Mouse (Mus musculus) monocyte, adult 5-6 weeks (primary cell): ENCODE results near the gene Pard3. TPM values are rescaled to one million over a fixed set of nuclear protein-coding genes. Genes with fewer than 3 reads are reported as not detected.

Source experiments
- ATAC-seq: fragments of 153-309, 156-312 bp; replicated peaks from 2 replicates; pipeline ENCODE4 v1.8.0; 2017; ENCODE audit warnings: mild to moderate bottlenecking; ENCODE audit not compliant: low TSS enrichment, insufficient number of reproducible peaks, severe bottlenecking, poor library complexity, low FRiP score
- total RNA-seq: library from RNA; stranded (forward); fragments of 200-1000, 200-491, 200-594 nt; gene quantifications from 3 replicates; pipeline ENCODE4 v1.2.3, GENCODE M21; 2017

The Pard3 gene
- total RNA-seq, 1 experiment from 2014 or later = not detected

- no peak for ATAC-seq
Measured at GRCm38 (mm10) chr8:127344421-127344820, 280.7 kb downstream of the Pard3 start.

GRCm38 (mm10) chr8:127345912-127346423, 282.3 kb downstream of the Pard3 start:
- no peak for ATAC-seq

DNA sequence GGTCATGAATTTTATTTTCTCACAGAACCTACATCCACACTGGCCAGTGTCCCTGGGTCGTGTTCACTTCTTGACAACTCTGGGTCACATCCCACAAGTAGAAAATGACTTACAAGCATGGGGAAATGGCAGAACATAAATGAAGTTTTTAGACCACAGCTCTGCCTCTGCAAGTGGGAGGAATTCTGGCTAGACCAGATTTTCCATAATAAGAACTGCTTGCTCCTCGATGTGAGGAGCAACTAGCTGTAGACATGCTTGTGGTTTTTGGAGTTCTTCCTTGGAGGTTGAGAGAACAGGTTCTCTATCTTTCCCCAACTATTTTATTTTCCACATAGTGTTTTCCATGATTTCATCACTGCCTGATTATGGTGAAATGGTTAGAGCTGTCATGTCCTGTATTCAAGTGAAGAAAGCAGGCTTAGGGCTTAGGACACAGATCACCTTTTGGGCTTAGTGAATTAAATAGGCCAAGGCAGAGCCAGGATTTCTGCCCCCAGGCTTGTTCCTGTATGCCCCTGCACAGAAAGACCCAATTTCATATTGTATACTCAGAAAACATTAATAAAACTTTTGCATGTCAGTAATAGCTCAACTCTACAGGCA, 284.3 kb downstream of the Pard3 start:
- ATAC-seq = no peak

DNA sequence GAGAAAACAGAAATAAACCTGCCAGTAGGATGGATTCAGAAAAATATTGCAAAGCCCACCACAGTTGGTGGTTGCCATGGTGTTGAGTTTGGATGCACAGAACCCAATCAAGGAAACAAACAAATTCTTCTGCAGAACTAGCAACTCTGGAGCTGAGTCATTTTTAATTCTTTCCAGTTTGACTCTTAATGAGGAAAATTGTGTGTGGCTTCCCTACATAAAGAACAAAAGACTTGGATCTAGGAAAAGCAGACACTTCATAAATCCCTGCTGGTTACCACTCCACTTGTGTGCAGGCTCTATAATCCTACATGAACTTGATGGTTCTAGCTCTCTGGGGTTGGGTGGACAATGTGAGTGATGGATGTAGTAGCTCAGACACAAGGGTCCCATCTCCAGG, 298.1 kb downstream of the Pard3 start:
- ATAC-seq = no peak

DNA sequence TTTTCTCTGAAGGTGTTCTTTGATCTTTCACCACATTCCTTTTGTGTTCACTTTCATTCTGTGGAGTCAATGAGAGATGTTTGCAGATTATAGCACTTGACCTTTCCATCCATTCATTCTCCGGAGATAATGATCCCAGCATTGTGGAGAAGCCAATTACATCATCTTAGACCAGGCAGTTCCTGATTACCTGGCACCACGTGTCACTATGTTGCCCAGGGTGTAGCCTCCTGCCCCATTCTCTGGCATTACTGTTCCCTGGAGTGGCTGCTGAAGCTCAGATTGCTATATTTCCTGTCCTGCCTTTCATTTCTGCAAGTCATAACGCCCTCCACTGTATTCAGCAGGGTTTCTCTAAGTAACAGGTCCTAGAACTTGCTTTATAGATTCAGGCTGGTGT, 304.7 kb downstream of the Pard3 start:
- ATAC-seq = no peak

DNA sequence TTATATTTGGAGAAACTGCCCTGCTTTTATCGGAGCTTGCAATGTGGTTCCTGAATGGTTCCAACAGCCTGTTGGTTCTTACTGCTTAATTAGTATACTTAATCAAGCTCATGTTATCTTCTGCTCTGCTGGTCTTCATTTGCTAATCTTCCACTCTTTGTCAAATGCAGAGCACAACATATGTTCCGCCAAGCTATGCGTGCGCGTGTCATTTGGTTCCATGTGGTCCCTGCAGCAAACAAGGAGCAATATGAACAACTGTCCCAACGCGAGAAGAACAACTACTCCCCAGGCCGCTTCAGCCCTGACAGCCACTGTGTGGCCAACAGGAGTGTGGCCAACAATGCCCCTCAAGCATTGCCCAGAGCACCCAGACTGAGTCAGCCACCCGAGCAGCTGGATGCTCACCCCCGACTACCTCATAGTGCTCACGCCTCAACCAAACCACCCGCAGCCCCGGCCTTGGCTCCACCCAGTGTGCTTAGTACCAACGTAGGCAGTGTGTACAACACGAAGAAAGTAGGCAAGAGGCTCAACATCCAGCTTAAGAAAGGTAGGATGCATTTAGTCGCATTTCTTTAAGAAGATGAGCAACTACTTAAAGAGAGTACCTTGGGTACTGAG, 307.7 kb downstream of the Pard3 start:
- no peak for ATAC-seq

GRCm38 (mm10) chr8:127377775-127378174, 314.1 kb downstream of the Pard3 start:
- no peak for ATAC-seq

DNA sequence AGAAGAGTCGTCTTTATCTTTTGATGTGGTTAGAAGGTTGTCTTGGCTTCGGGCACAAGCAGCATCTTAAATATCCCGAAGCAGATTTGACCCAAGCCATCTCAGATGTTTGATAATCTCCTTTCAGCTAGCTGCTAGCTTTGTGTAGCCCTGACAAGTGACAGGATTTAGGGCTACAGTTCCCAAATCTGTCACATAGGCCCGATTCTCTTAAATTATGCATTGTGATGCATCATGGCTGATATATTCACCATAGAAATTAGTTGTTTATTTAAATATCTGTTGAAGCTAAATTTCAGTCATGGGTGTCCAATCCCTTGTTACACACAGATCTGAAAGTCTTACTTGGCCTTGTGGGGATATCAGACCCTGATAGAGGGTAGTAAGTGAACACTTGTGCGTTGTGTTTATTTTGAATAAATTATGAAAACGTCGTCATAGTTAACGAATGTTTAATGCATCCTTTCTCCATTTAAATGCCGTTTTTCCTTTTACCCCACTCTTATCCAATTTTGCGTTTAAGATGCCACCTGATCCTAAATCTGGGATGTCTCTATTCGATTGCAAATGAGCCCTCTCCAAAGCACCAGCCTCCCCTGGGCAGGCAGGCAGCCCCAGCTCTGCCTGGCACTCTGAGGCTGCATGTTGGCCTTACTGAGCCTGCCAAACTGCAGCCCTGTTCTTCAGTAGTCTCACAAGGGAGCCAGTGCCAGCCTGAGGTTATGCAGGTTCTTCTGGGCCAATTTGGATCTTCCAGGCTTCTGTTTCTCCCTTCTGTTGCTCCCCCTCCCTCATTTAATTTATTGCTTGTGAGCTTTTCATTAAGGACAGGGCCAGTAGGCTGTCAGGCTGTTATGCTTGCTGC, 315.5 kb downstream of the Pard3 start:
- ATAC-seq = no peak

DNA sequence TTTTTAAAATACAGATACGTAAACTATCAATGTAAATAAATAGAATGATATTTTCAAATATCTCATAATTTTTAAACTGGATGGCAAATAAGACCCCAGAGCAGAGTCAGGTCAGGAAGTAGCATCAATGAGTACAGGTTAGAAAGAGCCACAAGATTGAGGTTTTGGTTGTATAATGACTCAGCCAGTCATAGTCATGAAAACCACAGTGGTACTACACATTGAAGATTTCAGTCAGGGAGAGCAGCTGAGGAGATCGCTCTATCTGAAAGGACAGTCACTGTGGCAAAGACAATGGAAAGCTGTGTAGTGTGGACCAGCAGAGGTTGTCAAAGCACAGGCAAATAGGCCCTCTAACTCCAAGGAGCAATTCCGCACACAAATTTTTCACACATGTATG, 317.6 kb downstream of the Pard3 start:
- ATAC-seq = no peak

DNA sequence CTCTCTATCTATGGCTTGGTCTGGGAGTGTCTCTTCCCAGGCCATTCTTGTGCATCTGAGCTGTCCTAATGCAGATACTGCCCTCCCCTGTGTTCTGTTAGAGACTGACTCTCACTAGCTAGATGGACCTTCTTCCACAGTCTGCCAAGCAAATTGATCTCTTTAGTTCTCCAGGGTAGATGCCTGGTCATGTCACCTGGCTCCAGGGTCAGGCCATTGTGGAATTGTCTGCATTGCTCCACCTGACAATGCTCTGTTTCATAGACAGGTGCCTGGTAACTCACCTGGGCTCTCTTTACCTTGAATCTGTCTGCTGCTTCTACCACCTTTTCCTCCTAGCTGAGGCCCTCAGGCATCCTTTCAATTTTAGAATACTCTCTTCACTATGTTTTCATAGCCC, 329.0 kb downstream of the Pard3 start:
- ATAC-seq = no peak

GRCm38 (mm10) chr8:127395488-127395887, 331.8 kb downstream of the Pard3 start:
- ATAC-seq = no peak

DNA sequence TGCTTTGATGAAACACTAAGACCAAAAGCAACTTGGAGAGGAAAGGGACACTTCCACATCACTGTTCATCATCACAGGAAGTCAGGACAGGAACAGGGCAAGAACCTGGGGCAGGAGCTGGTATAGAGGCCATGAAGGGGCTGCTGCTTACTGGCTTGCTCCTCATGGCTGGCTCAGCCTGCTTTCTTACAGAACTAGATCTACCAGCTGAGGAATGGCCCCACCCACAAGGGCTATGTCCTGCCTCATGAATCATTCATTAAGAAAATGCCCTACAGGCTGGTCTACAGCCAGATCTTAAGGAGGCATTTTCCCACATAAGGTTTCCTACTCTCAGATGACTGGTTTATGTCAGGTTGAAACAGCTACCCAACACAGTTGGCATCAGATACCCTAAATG, 342.1 kb downstream of the Pard3 start:
- ATAC-seq = no peak

DNA sequence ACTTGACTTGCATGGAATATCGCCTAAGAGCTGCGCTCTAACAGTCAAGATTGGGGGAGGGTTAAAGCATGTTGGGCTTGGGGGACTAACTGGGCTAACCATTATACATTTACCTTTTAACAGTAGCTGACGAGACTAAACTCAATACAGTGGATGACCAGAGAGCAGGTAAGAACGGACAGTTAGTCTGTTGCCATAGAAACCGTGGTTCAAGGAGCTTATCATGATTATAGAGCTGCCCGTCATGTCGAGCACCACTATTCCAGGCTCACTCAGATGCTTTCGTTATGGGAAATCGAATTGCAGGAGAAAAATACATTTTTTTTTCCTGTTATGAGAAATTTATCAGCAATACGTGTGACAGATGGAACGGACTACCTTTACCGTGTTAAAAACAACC, 346.9 kb downstream of the Pard3 start:
- ATAC-seq = no peak

- no peak for ATAC-seq
Measured at GRCm38 (mm10) chr8:127411190-127411848, 347.6 kb downstream of the Pard3 start.

DNA sequence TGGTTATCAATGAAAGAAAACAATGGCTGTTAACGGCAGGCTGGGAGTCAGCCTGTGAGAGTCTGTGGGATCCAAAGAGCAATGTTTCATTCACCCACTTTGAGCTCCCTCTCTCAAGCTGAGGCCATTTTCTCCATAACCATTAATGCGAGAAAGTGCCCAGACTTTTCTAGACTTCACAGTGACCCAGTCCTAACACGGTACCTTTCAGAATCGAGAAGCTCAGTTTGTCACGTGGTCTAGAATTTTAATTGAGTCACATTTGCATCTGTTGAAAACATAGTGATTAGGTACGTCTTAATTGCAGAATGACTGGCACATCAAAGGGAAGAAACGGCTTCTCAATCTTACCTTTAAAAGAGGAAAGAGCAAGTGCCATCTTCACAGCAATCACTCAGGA, 359.3 kb downstream of the Pard3 start:
- no peak for ATAC-seq

DNA sequence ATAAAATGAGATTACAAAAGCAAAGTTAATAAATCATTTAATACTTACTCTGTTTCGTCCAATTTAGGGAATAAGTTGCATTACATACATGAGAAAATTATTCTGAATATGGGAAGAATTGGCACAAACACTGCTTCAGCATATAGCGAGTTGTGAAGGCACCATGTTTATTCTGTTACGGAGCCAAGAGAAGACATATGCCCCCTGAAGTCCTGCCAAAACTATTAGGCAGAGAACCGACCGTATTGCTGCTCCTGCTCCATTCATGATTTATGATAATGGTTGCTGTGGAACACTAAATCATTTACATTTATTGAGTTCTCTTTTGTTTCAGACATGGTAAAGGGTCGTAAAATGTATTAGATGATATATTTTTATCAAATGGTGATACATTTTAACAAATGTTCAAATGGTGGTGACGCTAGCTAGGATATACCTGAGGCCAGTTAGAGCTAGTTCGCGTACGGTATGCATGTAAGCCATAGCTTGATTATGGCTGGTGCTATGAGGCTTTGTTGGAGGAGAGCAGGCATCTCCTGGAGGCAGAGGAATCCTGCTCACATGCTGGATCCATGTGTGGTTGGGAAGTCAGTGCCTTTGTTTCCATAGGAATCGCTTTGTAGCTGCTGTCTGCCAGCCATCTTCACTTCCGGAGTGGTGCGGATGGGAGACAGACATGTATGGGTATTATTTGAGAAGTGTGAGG, 360.7 kb downstream of the Pard3 start:
- ATAC-seq = no peak

DNA sequence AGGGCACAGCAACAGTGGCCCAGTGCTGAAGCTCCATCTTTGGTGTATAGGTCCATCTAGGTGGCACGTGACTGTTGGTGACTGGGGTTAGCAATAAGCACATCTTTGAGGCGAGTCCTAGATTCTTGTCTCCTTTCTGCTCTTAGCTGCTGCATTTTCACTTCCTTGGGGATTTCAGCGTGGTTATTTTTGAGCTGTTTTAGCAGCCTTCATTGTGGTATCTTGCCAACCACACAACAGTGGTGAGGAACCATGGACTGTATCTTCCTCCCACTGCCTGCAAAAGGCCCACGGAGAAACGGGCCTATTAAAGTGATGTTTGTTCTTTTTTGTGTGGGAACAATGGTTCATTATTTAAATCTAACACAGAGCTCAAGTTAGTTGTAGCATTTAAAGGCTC, 363.2 kb downstream of the Pard3 start:
- ATAC-seq = no peak

- ATAC-seq = no peak
Measured at GRCm38 (mm10) chr8:127428004-127428403, 364.3 kb downstream of the Pard3 start.

- ATAC-seq = no peak
Measured at GRCm38 (mm10) chr8:127431236-127431635, 367.5 kb downstream of the Pard3 start.
